Mouse (Mus musculus): Measurements from ENCODE around the gene Cmbl. TPM values are rescaled to one million over a fixed set of nuclear protein-coding genes. Genes with fewer than 3 reads are reported as not detected.

Gene Cmbl
- polyA plus RNA-seq, 1 experiment from 2014 or later, result 0.65 TPM

DNA sequence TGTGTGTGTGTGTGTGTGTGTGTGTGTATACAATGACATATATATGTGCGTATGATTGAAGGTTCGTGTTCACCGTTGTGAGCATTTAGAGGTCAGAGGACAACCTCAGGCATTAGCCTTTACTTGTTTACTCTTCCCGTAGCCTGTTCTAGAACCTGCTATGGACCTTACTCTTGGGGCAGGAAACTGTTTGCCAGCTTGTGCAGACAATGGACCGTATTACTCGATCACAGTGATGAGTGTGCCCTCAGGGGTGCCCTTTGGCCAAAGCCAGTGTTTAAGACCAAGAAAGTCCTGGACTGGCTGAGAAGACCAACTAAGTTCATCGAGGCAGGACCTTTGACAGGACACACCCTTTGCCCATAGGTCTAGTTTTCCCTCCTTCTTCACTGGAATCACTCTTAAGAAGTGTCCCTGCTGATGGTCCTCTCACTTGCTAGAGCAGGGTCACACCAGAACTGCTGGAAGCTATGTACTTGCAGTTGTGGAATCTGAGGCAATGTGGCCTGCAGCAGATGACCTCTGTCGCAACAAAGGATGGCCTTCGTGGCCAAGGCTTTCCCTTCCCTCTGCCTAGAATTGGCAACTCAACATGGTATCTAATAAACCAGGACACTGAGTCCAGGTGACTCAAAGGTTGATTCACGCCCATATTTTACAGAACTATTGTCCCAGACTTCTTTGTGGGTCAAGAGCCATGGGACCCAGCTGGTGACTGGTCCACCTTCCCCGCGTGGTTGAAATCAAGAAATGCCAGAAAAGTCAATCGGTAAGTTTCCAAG, 18.3 kb downstream of the Cmbl start:
- peaks cover 1% of the 10 kb centered on the region; the same call in 1 of the 2 replicates for H3K36me3 ChIP-seq
- H3K4me2 ChIP-seq, result no peak overlapping the region
- H3K4me1 ChIP-seq (replicated peaks), result no peaks in the 10 kb centered on the region
- no peak overlapping the region for H3K4me3 ChIP-seq (replicated peaks)
- no peak for ATAC-seq (ENCODE audit: insufficient number of reproducible peaks, insufficient read depth, low FRiP score, low TSS enrichment, low read depth)
- WGBS, result 92% methylated on average over 13 of the region's 13 CpGs
- H3K27ac ChIP-seq, result no peak overlapping the region
- no peaks in the 10 kb centered on the region for H3K9me3 ChIP-seq
- H3K9ac ChIP-seq (replicated peaks), result no peak overlapping the region
- no peaks in the 10 kb centered on the region for H3K27me3 ChIP-seq

DNA sequence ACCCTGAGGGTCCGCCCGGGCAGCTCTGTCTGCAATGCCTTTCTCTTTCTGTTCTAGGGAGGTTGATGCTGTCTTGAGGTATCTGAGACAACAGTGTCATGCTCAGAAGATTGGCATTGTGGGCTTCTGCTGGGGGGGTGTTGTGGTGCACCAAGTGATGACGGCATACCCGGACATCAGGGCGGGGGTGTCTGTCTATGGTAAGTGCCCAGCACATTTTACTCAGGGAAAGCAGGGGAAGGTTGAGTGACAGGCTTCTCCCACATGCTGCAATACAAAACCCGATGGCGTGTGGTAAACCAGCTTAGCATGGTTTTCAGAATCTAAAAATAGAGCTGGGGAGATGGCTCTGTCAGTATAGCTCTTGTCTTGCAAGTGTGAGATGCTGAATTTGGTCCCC, 20.0 kb downstream of the Cmbl start:
- no peak overlapping the region for H3K4me3 ChIP-seq (replicated peaks)
- peaks cover 19% of the 10 kb centered on the region for H3K36me3 ChIP-seq
- no peak overlapping the region for H3K27ac ChIP-seq
- H3K9me3 ChIP-seq, result no peaks in the 10 kb centered on the region
- no peak overlapping the region for H3K9ac ChIP-seq (replicated peaks)
- H3K27me3 ChIP-seq, result no peaks in the 10 kb centered on the region
- ATAC-seq (ENCODE audit: insufficient number of reproducible peaks, insufficient read depth, low FRiP score, low TSS enrichment, low read depth), result no peak
- H3K4me2 ChIP-seq, result no peak overlapping the region
- H3K4me1 ChIP-seq (replicated peaks), result 0 out of 2 replicates have a peak, but pooled peaks cover 5% of the 10 kb centered on the region
- 90% methylated on average over 7 of the region's 7 CpGs for WGBS

DNA sequence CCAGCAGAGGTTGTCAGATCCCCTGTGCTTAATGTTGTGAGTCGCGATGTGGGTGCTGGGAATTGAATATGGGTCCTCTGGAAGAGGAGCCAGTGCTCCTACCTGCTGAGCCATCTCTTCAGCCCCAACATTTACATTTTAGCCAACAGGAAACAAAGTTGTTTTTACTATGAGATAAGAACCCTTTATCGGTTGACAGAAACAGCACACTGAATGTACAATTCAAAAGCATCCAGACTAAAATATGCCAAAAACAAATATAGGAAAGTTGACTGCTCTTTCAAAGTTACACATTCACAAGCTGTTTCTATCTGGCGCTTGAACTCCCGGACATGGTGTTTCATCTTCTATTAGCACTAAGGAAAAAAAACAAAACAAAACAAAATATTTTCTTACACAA, 20.9 kb downstream of the Cmbl start:
- 89% methylated on average over 5 of the region's 5 CpGs for WGBS

DNA sequence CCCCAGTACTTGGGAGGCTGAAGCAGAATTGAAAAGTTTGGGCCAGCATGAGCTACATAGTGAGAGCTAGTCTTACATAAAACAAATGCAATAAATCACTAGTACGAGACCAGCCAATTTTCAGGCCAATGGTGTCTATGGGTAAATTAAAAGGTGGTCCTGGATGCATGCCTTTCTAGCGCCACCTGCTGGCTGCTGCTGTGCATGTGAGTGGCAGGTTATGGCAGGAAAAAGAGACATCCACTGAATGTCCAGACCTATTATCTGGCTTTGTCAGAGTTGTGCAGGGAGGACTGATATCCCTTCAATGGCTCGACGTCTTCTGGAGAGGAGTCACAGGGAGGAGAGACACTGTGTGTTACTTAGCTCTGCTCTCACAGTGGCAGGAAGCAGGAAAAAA, 21.3 kb downstream of the Cmbl start:
- ATAC-seq (ENCODE audit: insufficient number of reproducible peaks, insufficient read depth, low FRiP score, low TSS enrichment, low read depth), result no peak
- Histone ChIP-seq H3K9ac (replicated peaks) (no peak overlapping the region), H3K27ac (no peak overlapping the region), H3K4me1 (replicated peaks) (0 out of 2 replicates have a peak, but pooled peaks cover 5% of the 10 kb centered on the region), H3K27me3 (no peaks in the 10 kb centered on the region), H3K9me3 (no peaks in the 10 kb centered on the region), H3K4me3 (replicated peaks) (no peak overlapping the region), H3K4me2 (no peak overlapping the region), H3K36me3 (peaks cover 32% of the 10 kb centered on the region)
- 11% methylated on average over 4 of the region's 4 CpGs for WGBS

More for the DNA sequence above, 20.9 kb downstream of the Cmbl start:
- Histone ChIP-seq H3K27me3 (no peaks in the 10 kb centered on the region), H3K4me3 (replicated peaks) (no peak overlapping the region), H3K4me2 (no peak overlapping the region), H3K4me1 (replicated peaks) (0 out of 2 replicates have a peak, but pooled peaks cover 5% of the 10 kb centered on the region), H3K36me3 (peaks cover 27% of the 10 kb centered on the region), H3K9me3 (no peaks in the 10 kb centered on the region), H3K9ac (replicated peaks) (no peak overlapping the region), H3K27ac (no peak overlapping the region)
- ATAC-seq (ENCODE audit: insufficient number of reproducible peaks, insufficient read depth, low FRiP score, low TSS enrichment, low read depth), result no peak

DNA sequence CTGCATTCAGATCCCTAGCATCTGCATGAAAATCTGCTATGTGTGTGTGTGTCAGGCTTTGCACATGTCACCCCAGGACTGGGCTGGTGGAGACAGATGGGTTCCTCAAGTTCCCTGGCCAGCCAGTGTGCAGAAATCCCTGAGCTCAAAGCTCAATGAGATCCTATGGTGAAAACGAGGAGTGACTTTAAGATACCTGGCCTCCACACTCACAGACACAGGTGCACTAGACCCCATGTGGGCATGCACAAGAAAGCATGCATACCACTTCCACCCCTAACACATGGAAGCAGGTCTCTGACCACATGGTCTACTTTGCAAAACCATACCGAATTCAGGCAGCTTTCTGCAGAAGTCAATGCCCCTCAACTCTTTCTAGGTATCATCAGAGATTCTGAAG, 22.6 kb downstream of the Cmbl start:
- no peaks in the 10 kb centered on the region for H3K9me3 ChIP-seq
- no peak for ATAC-seq (ENCODE audit: insufficient number of reproducible peaks, insufficient read depth, low FRiP score, low TSS enrichment, low read depth)

DNA sequence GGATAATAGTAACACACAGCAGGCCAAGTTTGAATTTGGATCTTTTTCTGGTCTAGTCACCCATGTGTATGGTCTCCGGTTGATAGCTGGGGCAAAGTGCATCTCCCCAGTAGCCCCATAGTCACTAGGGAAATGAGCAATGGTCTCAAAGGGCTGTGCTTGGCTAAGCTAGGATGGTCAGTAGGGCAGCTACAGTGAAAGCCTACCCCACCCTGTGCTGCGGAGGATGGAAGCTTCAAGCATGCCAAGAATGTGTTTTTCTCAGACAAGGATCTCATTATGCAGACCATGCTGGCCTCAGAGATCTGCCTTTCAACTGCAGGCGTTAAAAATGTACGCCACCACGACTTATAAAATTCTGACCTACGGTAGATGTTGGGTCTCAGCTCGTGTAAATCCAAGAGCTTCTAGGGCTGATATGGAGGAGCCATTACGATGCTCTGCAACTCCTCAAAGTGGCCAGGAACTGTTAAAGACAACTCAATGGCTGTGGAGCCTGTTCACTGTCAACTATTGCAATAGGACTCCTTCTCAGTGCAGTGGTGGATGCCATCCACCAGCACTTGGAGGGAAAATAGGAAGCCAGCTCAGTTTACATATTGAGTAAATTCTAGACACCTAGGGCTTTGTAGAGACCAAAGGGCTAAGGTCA, 23.9 kb downstream of the Cmbl start:
- 67% methylated on average over 8 of the region's 8 CpGs for WGBS
- Histone ChIP-seq H3K9me3 (no peaks in the 10 kb centered on the region), H3K4me3 (replicated peaks) (no peak overlapping the region), H3K4me2 (no peak overlapping the region), H3K27ac (no peak overlapping the region), H3K4me1 (replicated peaks) (0 out of 2 replicates have a peak, but pooled peaks cover 5% of the 10 kb centered on the region), H3K9ac (replicated peaks) (no peak overlapping the region), H3K27me3 (no peaks in the 10 kb centered on the region), H3K36me3 (peaks cover 58% of the 10 kb centered on the region)
- no peak for ATAC-seq (ENCODE audit: insufficient number of reproducible peaks, insufficient read depth, low FRiP score, low TSS enrichment, low read depth)

More for the DNA sequence above, 22.6 kb downstream of the Cmbl start:
- 0 out of 2 replicates have a peak, but pooled peaks cover 5% of the 10 kb centered on the region for H3K4me1 ChIP-seq (replicated peaks)
- H3K4me3 ChIP-seq (replicated peaks), result no peak overlapping the region
- no peak overlapping the region for H3K9ac ChIP-seq (replicated peaks)
- H3K36me3 ChIP-seq, result peaks cover 44% of the 10 kb centered on the region
- no peaks in the 10 kb centered on the region for H3K27me3 ChIP-seq
- 73% methylated on average over 2 of the region's 2 CpGs for WGBS
- H3K4me2 ChIP-seq, result no peak overlapping the region
- no peak overlapping the region for H3K27ac ChIP-seq

DNA sequence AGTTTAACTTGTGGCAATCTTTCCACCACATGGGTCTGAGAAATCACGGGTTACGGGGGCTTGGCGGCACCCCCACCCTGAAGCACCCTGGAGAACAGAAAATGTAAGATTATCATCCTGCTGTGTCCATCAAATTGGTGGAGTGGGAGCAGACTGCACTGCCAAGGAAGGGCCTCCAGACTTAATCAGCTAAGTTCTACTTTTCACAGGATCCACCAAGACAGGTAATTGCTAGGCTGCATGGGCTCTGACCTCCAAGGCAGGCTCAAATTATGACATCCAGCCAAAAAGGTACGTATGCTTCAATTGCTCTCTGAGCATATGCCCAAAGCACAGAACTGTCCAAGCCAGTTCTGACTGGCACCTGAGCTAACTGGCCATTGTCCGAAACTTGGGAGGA, 25.0 kb downstream of the Cmbl start:
- WGBS, result 94% methylated on average over 5 of the region's 5 CpGs
- no peak overlapping the region for H3K9ac ChIP-seq (replicated peaks)

DNA sequence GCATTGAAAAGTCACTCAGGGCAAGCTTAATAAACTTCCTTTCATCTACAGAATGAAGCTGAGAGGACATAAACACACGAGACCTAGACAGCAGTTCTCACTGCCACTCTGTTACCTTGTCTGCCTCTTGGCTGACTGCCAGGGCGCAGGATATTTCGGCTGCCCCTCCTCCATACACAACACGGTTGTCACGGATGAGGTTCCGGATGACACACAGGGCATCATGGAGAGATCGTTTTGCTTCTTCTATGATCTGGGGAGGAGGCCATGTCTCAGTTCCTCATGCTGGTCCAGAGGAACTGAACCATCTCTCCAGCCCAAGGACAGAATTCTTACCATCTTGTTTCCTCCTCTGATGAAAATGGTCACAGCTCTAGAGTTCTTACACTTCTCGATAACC, 27.3 kb downstream of the Cmbl start:
- Histone ChIP-seq H3K4me3 (replicated peaks) (no peak overlapping the region), H3K4me1 (replicated peaks) (0 out of 2 replicates have a peak, but pooled peaks cover 5% of the 10 kb centered on the region), H3K9ac (replicated peaks) (no peak overlapping the region), H3K36me3 (peaks cover 92% of the 10 kb centered on the region), H3K4me2 (no peak overlapping the region), H3K27ac (no peak overlapping the region), H3K27me3 (no peaks in the 10 kb centered on the region), H3K9me3 (no peaks in the 10 kb centered on the region)
- WGBS, result 94% methylated on average over 8 of the region's 8 CpGs
- ATAC-seq (ENCODE audit: insufficient number of reproducible peaks, insufficient read depth, low FRiP score, low TSS enrichment, low read depth), result no peak

More for the DNA sequence above, 25.0 kb downstream of the Cmbl start:
- Histone ChIP-seq H3K9me3 (no peaks in the 10 kb centered on the region), H3K4me2 (no peak overlapping the region), H3K27ac (no peak overlapping the region), H3K4me3 (replicated peaks) (no peak overlapping the region), H3K4me1 (replicated peaks) (0 out of 2 replicates have a peak, but pooled peaks cover 5% of the 10 kb centered on the region), H3K36me3 (peaks cover 68% of the 10 kb centered on the region), H3K27me3 (no peaks in the 10 kb centered on the region)
- ATAC-seq (ENCODE audit: insufficient number of reproducible peaks, insufficient read depth, low FRiP score, low TSS enrichment, low read depth), result no peak

DNA sequence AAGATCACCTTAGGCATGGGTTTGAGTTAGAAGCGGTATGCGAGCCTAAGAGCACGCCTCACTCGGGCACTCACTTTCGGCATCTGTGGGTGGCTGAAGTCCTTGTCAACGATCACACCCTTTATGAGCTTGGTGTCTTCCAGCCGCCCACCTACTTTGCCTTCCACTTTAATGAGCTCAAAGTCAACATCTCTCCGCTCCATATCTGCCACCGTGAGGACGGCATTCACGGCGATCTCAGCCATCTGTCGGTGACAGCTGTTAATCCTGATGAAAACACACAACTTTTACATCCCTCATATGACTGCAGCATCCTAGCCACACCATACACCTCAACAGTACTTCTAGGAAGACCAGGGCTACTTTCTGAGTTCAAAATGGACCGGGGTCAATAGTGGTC, 29.1 kb downstream of the Cmbl start:
- no peaks in the 10 kb centered on the region for H3K27me3 ChIP-seq
- no peaks in the 10 kb centered on the region for H3K9me3 ChIP-seq
- peaks cover 89% of the 10 kb centered on the region for H3K36me3 ChIP-seq
- H3K4me1 ChIP-seq (replicated peaks), result 0 out of 2 replicates have a peak, but pooled peaks cover 1% of the 10 kb centered on the region
- no peak for ATAC-seq (ENCODE audit: insufficient number of reproducible peaks, insufficient read depth, low FRiP score, low TSS enrichment, low read depth)
- no peak overlapping the region for H3K4me2 ChIP-seq
- WGBS, result 94% methylated on average over 14 of the region's 14 CpGs
- H3K27ac ChIP-seq, result no peak overlapping the region
- H3K4me3 ChIP-seq (replicated peaks), result no peak overlapping the region
- H3K9ac ChIP-seq (replicated peaks), result no peak overlapping the region

DNA sequence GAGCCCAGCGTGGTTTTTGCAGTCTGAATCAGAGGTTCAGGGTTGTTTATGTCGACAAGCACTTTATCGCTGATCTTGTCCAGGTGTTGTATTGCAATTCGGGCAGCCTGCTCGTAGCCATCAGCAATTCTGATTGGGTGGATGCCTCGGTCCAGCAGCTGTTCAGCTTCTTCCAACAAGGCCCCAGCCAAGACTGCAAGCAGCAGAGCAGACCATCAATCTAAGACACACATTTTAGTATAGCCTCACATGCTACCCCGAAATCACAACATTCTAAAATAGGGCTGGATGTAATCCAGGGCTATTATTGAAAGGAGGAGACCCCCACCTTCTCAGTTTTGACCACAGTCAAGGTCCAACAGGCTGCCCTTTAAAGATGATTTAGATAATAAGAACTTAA, 30.5 kb downstream of the Cmbl start:
- Histone ChIP-seq H3K4me1 (replicated peaks) (peaks cover 13% of the 10 kb centered on the region), H3K9ac (replicated peaks) (no peak overlapping the region), H3K36me3 (peaks cover 75% of the 10 kb centered on the region), H3K4me2 (no peak overlapping the region), H3K27me3 (no peaks in the 10 kb centered on the region), H3K27ac (no peak overlapping the region), H3K9me3 (no peaks in the 10 kb centered on the region), H3K4me3 (replicated peaks) (no peak overlapping the region)
- 89% methylated on average over 7 of the region's 7 CpGs for WGBS
- ATAC-seq (ENCODE audit: insufficient number of reproducible peaks, insufficient read depth, low FRiP score, low TSS enrichment, low read depth), result no peak

DNA sequence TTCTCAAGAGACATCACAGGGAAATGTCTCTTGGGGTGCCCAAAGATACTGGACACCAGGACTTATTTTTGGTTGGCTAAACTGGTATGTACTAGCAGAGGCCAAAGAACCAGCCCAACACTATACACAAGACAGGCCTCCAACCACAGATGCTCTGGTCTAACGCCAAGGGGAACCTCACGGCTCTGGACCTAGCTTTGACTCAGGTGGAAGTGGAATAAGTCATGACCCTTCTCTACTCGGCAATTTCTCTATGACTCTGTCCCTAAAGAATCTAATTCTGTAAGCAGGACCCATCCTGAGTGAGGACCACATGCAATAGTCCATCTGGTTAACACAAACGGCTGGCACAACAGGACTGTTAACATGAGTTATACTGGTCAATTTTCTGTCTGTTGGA, 34.6 kb downstream of the Cmbl start:
- Histone ChIP-seq H3K4me1 (replicated peaks) (peaks cover 23% of the 10 kb centered on the region), H3K9me3 (no peaks in the 10 kb centered on the region), H3K27me3 (no peaks in the 10 kb centered on the region), H3K27ac (no peak overlapping the region), H3K36me3 (peaks cover 33% of the 10 kb centered on the region), H3K4me2 (peak overlapping the region; percentile 85), H3K9ac (replicated peaks) (no peak overlapping the region), H3K4me3 (replicated peaks) (peak overlapping the region; percentile 77)
- no peak for ATAC-seq (ENCODE audit: insufficient number of reproducible peaks, insufficient read depth, low FRiP score, low TSS enrichment, low read depth)
- 69% methylated on average over 4 of the region's 4 CpGs for WGBS
